Comparison of ENCODE assay signal across 26 mouse cellular contexts in the genomic region with DNA sequence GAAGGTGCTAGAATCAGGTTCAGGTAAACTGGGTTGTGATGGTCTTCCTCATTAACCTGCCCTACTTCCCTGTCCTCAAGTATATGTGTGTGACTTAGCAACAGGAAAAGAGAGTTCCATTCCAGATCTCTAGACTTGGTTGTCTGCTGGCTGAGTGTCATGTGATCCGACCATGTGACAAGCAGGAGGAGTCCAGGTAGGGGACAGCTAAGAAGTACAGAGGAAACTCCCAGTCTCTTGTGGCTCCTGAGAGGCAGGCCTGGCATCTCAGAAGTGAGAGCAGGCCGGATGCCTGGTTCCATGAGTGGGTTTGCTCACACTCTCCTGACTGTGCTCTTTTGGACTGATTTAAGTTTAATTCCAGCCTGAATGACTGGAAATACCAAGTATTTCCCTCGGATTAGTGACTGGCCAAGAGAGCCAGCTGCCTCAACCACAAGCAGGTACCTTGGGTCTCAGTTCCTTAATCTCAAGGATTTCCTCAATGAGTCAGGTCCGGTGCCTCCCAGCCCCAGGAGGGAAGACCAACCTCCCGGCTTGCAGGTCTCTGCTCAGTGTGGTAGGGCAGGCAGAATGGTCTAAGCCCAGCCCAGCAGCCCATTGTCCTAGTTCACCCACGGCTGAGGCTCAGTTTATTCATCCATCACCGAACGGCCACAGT. TPM values are rescaled to one million over a fixed set of nuclear protein-coding genes. Genes with fewer than 3 reads are reported as not detected.
DNase-seq lines count a peak whose midpoint lies in the region; ATAC-seq and TF ChIP-seq lines count a peak whose summit lies in the region.
"Had no signal": no experiment of that assay in that cellular context is flagged by ENCODE, and none has a peak within 500 bp of the region (broad histone marks: within the 10 kb centered on the region; RNA-seq: fewer than 3 reads in every experiment).

No protein-coding gene starts in this region.

- H3K9ac ChIP-seq in MEL (ENCODE audit: control insufficient read depth, low read depth, low read length, poor library complexity, severe bottlenecking): no peak overlapping the region
- no peak overlapping the region for H3K9ac ChIP-seq in liver, embryonic 16.5 days (ENCODE audit: low read depth, low read length)
- H3K9ac ChIP-seq: heart, embryonic 12.5 days; liver, embryonic 13.5 days; midbrain, embryonic 13.5 days; stomach, embryonic 15.5 days had no signal

- TF ChIP-seq EP300 in MEL (IDR thresholded peaks at IDR 0.05; ENCODE audit: low read depth in 1 of 2, low read length in 2 of 2): no peak

- 42% methylated on average over 8 of the region's 8 CpGs for WGBS in liver, embryonic 16.5 days (ENCODE audit: insufficient replicate concordance)

- H3K79me2 ChIP-seq in MEL (ENCODE audit: control insufficient read depth, insufficient read depth, low read length, poor library complexity): no peaks in the 10 kb centered on the region

- TF ChIP-seq RAD21 in MEL (IDR thresholded peaks at IDR 0.05; ENCODE audit: low read depth, low read length): no peak

- no peaks in the 10 kb centered on the region for H3K36me3 ChIP-seq in MEL (ENCODE audit: control insufficient read depth in 1 of 2, insufficient read depth in 2 of 2, low read length in 2 of 2)
- H3K36me3 ChIP-seq in liver, embryonic 16.5 days (ENCODE audit: control insufficient read depth, insufficient read depth): no peaks in the 10 kb centered on the region
- H3K36me3 ChIP-seq: embryonic facial prominence, embryonic 10.5 days; heart, embryonic 12.5 days; liver, embryonic 13.5 days; midbrain, embryonic 13.5 days; stomach, embryonic 15.5 days had no signal

- no peak for TF ChIP-seq POLR2A in MEL (IDR thresholded peaks at IDR 0.05; ENCODE audit: control insufficient read depth in 1 of 2, insufficient read depth in 1 of 2, low read depth in 1 of 2, low read length in 2 of 2, poor library complexity in 1 of 2)

- ATAC-seq in liver, embryonic 16.5 days (ENCODE audit: low read depth): peak; percentile 49; the same call in 1 of the 2 replicates
- peak; percentile 75 for ATAC-seq in megakaryocyte, adult 5-6 weeks (ENCODE audit: poor library complexity, severe bottlenecking)
- ATAC-seq in megakaryocyte-erythroid progenitor cell, adult 5-6 weeks (replicated peaks; ENCODE audit: low FRiP score, low TSS enrichment, poor library complexity, severe bottlenecking): no peak
- ATAC-seq: forebrain, embryonic 16.5 days; hindbrain, postnatal 0 days; intestine, embryonic 16.5 days; midbrain, embryonic 13.5 days had no signal

- peak; percentile 4 for DNase-seq in A20 (ENCODE audit: low read depth, low spot score)
- no peak for DNase-seq in MEL (ENCODE audit: low read depth, low spot score)
- DNase-seq in adrenal gland, adult 18-20 months (ENCODE audit: low spot score in 2 of 2): no peak
- no peak for DNase-seq in spleen, adult 12 weeks (ENCODE audit: low spot score)
- DNase-seq: adrenal gland, adult 2 months; cerebellum, adult 2 months; cerebellum, postnatal 36 days; gastrocnemius, postnatal 14 days; heart, adult 18-20 months; heart, postnatal 10 days; kidney, adult 9 months; kidney, postnatal 14 days; liver, embryonic 13.5 days; retina, postnatal 1 day; right cerebral cortex, postnatal 25 days; thymus, postnatal 25 days had no signal

- no peaks in the 10 kb centered on the region for H3K9me3 ChIP-seq in MEL (replicated peaks; ENCODE audit: insufficient read depth, low read length)
- H3K9me3 ChIP-seq in liver, embryonic 16.5 days (replicated peaks; ENCODE audit: control insufficient read depth, low read length): no peaks in the 10 kb centered on the region
- H3K9me3 ChIP-seq: embryonic facial prominence, embryonic 10.5 days; heart, embryonic 12.5 days; liver, embryonic 13.5 days; midbrain, embryonic 13.5 days; stomach, embryonic 15.5 days had no signal

- no peak overlapping the region for H3K4me3 ChIP-seq in MEL (ENCODE audit: control insufficient read depth in 1 of 2, insufficient read depth in 1 of 2, low read depth in 2 of 2, low read length in 2 of 2)
- no peak overlapping the region for H3K4me3 ChIP-seq in liver, embryonic 16.5 days (ENCODE audit: low read depth, low read length)
- H3K4me3 ChIP-seq: embryonic facial prominence, embryonic 10.5 days; heart, embryonic 12.5 days; liver, embryonic 13.5 days; midbrain, embryonic 13.5 days; stomach, embryonic 15.5 days had no signal

- no peak overlapping the region for H3K27ac ChIP-seq in MEL (ENCODE audit: control insufficient read depth, low read depth, low read length)
- H3K27ac ChIP-seq in liver, embryonic 16.5 days (ENCODE audit: low read length): no peak overlapping the region
- H3K27ac ChIP-seq: embryonic facial prominence, embryonic 10.5 days; hindbrain, postnatal 0 days; liver, embryonic 13.5 days; midbrain, embryonic 13.5 days; stomach, embryonic 15.5 days had no signal

- no peak overlapping the region for H3K4me2 ChIP-seq in liver, embryonic 16.5 days (ENCODE audit: low read depth, low read length)
- H3K4me2 ChIP-seq: heart, embryonic 12.5 days; liver, embryonic 13.5 days; midbrain, embryonic 13.5 days; stomach, embryonic 15.5 days had no signal

- TF ChIP-seq CTCF in MEL (IDR thresholded peaks at IDR 0.05 in 2 of 3, conservative IDR thresholded peaks at IDR 0.05 in 1 of 3; ENCODE audit: control insufficient read depth in 1 of 3, insufficient read depth in 1 of 3, low read depth in 2 of 3, low read length in 3 of 3, poor library complexity in 1 of 3, severe bottlenecking in 1 of 3): no peak

- H3K4me1 ChIP-seq in MEL (ENCODE audit: control insufficient read depth in 1 of 2, insufficient read depth in 2 of 2, low read length in 2 of 2): no peaks in the 10 kb centered on the region
- no peaks in the 10 kb centered on the region for H3K4me1 ChIP-seq in liver, embryonic 16.5 days (ENCODE audit: control insufficient read depth, low read depth, low read length)
- H3K4me1 ChIP-seq: embryonic facial prominence, embryonic 10.5 days; heart, embryonic 12.5 days; liver, embryonic 13.5 days; midbrain, embryonic 13.5 days; stomach, embryonic 15.5 days had no signal

- no peaks in the 10 kb centered on the region; a peak in 1 of 4 replicates for H3K27me3 ChIP-seq in MEL (ENCODE audit: control insufficient read depth in 1 of 2, insufficient read depth in 2 of 2, low read length in 2 of 2)
- H3K27me3 ChIP-seq in liver, embryonic 16.5 days (ENCODE audit: control insufficient read depth, insufficient read depth, low read depth, low read length): peaks cover 4% of the 10 kb centered on the region; the same call in 1 of the 2 replicates
- H3K27me3 ChIP-seq: heart, embryonic 12.5 days; midbrain, embryonic 13.5 days; stomach, embryonic 15.5 days had no signal

TF ChIP-seq in MEL, 35 proteins besides CTCF, POLR2A, EP300 and RAD21:
- TF ChIP-seq CHD1 (IDR thresholded peaks at IDR 0.05; ENCODE audit: low read depth, low read length): no peak
- TF ChIP-seq USF1 (IDR thresholded peaks at IDR 0.05; ENCODE audit: low read depth, low read length): peak; percentile 45; the same call in 1 of the 2 replicates
- TF ChIP-seq USF2 (IDR thresholded peaks at IDR 0.05; ENCODE audit: borderline replicate concordance in 1 of 2, insufficient read depth in 1 of 2, low read depth in 1 of 2, low read length in 2 of 2): 0 out of 4 replicates have a peak, but pooled peaks of 1 of the 2 experiments have one; percentile 42

RNA-seq across cellular contexts. Expression of gene Tent5c, which starts 26.1 kb away (rescaled TPM):
- 2.0 and 3.5 TPM in 2 replicates for total RNA-seq in MEL (2012; rRNA removed)
- polyA plus RNA-seq in MEL (2012; ENCODE audit: insufficient read depth in 1 of 2, insufficient read length in 2 of 2, low read depth in 1 of 2, low replicate concordance in 2 of 2, missing spikeins in 1 of 2): 1 to 10 TPM in 1 of 2 experiments, not detected in 1; 3.6 TPM
- 115 and 132 TPM in 2 replicates for polyA plus RNA-seq in liver, embryonic 16.5 days (2015; fragmentation: Nextera tagmentation; extraction: Ambion mirVana)
- 1.1 and 1.8 TPM in 2 replicates for total RNA-seq in megakaryocyte, adult 5-6 weeks (2015)
- total RNA-seq in megakaryocyte, adult 5-6 weeks (2017): 2.2 and 3.9 TPM in 2 replicates
- total RNA-seq in adrenal gland, adult 18-20 months (2021): 10 to 100 TPM in 1 of 2 experiments, 1 to 10 TPM in 1; 7.1 to 19.1 TPM
- total RNA-seq in megakaryocyte-erythroid progenitor cell, adult 5-6 weeks (2014; fragmentation: Nextera tagmentation): 6.6 and 7.5 TPM in 2 replicates
- total RNA-seq in megakaryocyte-erythroid progenitor cell, adult 5-6 weeks (2017): 3.0 and 13.1 TPM in 2 replicates
